Mouse (Mus musculus) forebrain, embryonic 15.5 days (tissue): ENCODE measurements at regions not wholly inside any gene's neighbourhood (a gene's known extent, or its start where the extent isn't known, plus 50 kb on each side); places are given as distances from the start of the nearest gene placed in this dataset.

Experiments
- ATAC-seq: fragments of 200-750 bp; cut with Nextera tagmentation; replicated peaks from 2 replicates; pipeline ENCODE4 v1.8.0; 2017; ENCODE audit warnings: mild to moderate bottlenecking, moderate TSS enrichment, moderate library complexity
- H3K27ac ChIP-seq: fragments of 300-500 bp; sonication (generic); replicated peaks from 2 replicates; pipeline ENCODE4 v1.5.1; 2015; ENCODE audit warnings: mild to moderate bottlenecking, inconsistent platforms
- H3K27me3 ChIP-seq: fragments of 300-500 bp; sonication (generic); 2 replicates; pipeline ENCODE4 v1.6.1; 2015; ENCODE audit warnings: inconsistent platforms
- H3K36me3 ChIP-seq: fragments of 300-500 bp; sonication (generic); 2 replicates; pipeline ENCODE4 v1.6.1; 2015; ENCODE audit warnings: mild to moderate bottlenecking, inconsistent platforms
- H3K4me1 ChIP-seq: fragments of 300-500 bp; sonication (generic); 2 replicates; pipeline ENCODE4 v1.6.1; 2015; ENCODE audit warnings: inconsistent platforms
- H3K4me2 ChIP-seq: fragments of 300-500 bp; sonication (generic); replicated peaks from 2 replicates; pipeline ENCODE4 v1.6.1; 2015; ENCODE audit warnings: mild to moderate bottlenecking, inconsistent platforms
- H3K4me3 ChIP-seq: fragments of 300-500 bp; sonication (generic); 2 replicates; pipeline ENCODE4 v1.5.1; 2015; ENCODE audit warnings: mild to moderate bottlenecking, inconsistent platforms
- H3K9ac ChIP-seq: fragments of 300-500 bp; sonication (generic); replicated peaks from 2 replicates; pipeline ENCODE4 v1.6.1; 2015; ENCODE audit warnings: mild to moderate bottlenecking, inconsistent platforms
- H3K9me3 ChIP-seq: fragments of 300-500 bp; sonication (generic); 2 replicates; pipeline ENCODE4 v1.6.1; 2016; ENCODE audit warnings: inconsistent platforms
- WGBS: fragments of 180-500 bp; shearing (Covaris S2); methylation state at CpG from one replicate; pipeline ENCODE4 v1.1.7; 2015; ENCODE audit warnings: mixed read lengths; 5-methylcytosine and 5-hydroxymethylcytosine counted together

DNA sequence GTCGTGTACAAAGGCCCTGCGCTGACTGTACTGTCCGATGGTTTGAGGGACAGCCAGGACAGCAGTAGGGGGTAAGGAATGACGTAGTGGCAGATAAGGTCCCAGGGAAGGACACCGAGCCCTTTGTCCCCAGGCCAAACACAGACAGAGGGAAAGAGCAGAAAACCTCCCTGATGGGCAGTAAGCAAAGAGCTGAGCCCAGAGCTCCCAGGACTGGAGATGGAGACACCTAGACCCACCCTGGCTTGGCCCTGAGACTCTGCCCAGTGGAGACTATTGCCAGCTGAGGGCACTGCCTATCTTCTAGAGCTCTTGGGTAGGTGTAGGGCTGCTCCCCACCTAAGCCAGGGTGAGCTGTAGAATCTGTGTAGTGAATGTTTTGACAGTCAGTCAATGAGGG is 116.5 kb upstream of the 1600014C23Rik start:
- WGBS = 79% methylated on average over 5 of the region's 5 CpGs
- Histone ChIP-seq H3K9me3 (no peaks in the 10 kb centered on the region), H3K4me1 (no peaks in the 10 kb centered on the region), H3K4me2 (no peak overlapping the region), H3K36me3 (no peaks in the 10 kb centered on the region), H3K4me3 (no peak overlapping the region), H3K27ac (no peak overlapping the region), H3K9ac (no peak overlapping the region), H3K27me3 (no peaks in the 10 kb centered on the region)
- ATAC-seq = no peak

DNA sequence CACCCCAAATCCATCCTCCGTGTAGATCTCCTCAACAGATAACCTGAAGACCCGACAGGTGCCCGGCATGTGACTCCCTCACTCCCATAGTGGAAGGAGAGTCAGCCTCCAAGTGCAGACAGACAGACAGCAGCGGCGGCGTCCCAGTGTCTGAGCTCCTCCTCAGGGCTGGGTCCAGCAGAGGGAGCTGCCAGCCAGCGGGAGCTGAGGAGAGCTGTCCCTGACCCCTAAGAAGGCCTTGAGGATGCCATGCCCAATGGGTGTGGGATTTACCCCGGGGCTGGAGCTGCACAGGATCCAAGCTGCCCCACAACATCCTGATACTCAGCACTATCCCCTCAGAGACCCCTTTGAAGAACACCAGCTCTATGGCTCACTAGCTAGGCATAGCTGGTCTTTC is 115.0 kb upstream of the 1600014C23Rik start:
- Histone ChIP-seq H3K27me3 (no peaks in the 10 kb centered on the region), H3K27ac (no peak overlapping the region), H3K36me3 (no peaks in the 10 kb centered on the region), H3K9ac (no peak overlapping the region), H3K4me2 (no peak overlapping the region), H3K9me3 (no peaks in the 10 kb centered on the region), H3K4me3 (no peak overlapping the region), H3K4me1 (no peaks in the 10 kb centered on the region)
- ATAC-seq = no peak
- WGBS = 35% methylated on average over 8 of the region's 8 CpGs

DNA sequence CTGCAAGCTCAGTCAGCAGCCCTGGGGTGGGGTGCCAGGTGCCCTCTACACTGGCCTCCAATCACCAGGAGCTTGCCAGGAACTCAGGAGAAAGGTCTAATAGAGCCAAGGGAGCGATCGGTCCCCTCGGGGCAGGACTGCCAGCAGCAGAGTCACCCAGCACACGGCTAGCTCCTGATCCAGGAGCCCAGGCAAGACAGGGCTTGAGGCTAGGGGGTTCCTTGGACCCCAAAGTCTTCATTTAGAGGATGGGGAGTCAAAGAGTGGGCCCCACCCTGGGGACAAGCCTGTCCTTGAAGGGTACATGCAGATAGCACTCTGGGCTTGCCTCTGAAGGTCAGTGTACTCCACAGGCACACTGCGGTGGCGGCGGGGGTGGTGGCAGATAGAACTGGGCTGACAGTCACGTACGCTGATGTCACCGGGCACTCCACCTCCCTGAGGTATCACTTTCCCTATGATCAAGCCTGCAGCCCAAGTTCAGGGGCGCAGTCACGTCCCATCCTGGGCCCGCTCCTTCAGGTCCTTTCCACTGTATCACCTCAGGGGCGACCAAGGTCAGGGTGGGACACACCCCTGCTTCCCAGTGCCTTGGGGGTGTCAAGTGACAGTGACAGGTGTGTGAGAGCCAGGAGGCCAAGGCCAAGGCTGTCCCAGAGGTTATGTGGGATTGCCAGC is 114.2 kb upstream of the 1600014C23Rik start:
- Histone ChIP-seq H3K27me3 (no peaks in the 10 kb centered on the region), H3K27ac (no peak overlapping the region), H3K9me3 (no peaks in the 10 kb centered on the region), H3K4me1 (no peaks in the 10 kb centered on the region), H3K4me2 (no peak overlapping the region), H3K9ac (no peak overlapping the region), H3K4me3 (no peak overlapping the region), H3K36me3 (no peaks in the 10 kb centered on the region)
- no peak for ATAC-seq
- 94% methylated on average over 14 of the region's 14 CpGs for WGBS

DNA sequence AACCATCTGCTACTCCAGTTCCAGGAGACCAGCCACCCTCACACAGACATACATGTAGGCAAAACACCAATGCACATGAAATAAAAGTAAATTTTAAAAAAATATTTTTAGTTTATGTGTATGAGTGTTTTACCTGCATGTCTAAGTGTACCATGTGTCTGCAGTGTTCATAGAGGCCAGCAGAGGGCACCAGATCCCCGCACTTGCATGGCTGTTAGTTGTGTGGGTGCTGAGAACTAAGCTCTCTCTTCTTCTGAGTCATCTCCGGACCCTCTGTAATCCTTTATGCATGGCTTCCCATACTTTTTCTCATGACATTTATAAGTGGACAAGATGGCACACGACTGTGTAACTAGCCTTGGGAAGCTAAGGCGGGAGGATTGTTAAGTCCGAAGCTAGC is 112.2 kb upstream of the 1600014C23Rik start:
- no peaks in the 10 kb centered on the region for H3K9me3 ChIP-seq
- no peak overlapping the region for H3K9ac ChIP-seq

DNA sequence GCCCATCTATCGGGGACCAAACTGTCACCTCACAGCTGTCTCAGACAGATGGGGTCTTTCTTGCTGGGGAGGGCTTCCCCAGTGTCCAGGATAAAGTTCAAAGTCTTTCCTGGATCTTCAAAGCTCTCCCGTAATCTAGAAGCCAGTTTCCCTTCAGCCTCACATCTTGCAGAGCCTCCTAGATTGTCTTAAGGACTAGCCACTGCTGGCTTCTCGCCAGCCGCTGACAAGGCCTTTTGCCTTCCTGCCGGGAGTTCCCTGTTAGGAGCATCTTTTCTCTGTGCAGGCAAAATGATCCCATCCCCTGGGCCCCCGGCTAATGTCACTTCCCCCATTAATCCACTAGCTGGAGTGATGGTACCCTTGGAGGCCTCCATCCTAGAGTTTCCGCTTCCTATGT is 103.1 kb upstream of the 1600014C23Rik start:
- Histone ChIP-seq H3K4me3 (no peak overlapping the region), H3K27me3 (no peaks in the 10 kb centered on the region), H3K9me3 (no peaks in the 10 kb centered on the region), H3K9ac (no peak overlapping the region), H3K27ac (no peak overlapping the region), H3K36me3 (no peaks in the 10 kb centered on the region), H3K4me1 (no peaks in the 10 kb centered on the region), H3K4me2 (no peak overlapping the region)
- WGBS = 51% methylated on average over 7 of the region's 7 CpGs
- no peak for ATAC-seq

More for the DNA sequence above, 112.2 kb upstream of the 1600014C23Rik start:
- 96% methylated on average over 5 of the region's 5 CpGs for WGBS
- no peak overlapping the region for H3K4me2 ChIP-seq
- H3K27ac ChIP-seq = no peak overlapping the region
- H3K4me1 ChIP-seq = no peaks in the 10 kb centered on the region
- H3K36me3 ChIP-seq = no peaks in the 10 kb centered on the region
- H3K4me3 ChIP-seq = no peak overlapping the region
- no peak for ATAC-seq
- no peaks in the 10 kb centered on the region for H3K27me3 ChIP-seq

DNA sequence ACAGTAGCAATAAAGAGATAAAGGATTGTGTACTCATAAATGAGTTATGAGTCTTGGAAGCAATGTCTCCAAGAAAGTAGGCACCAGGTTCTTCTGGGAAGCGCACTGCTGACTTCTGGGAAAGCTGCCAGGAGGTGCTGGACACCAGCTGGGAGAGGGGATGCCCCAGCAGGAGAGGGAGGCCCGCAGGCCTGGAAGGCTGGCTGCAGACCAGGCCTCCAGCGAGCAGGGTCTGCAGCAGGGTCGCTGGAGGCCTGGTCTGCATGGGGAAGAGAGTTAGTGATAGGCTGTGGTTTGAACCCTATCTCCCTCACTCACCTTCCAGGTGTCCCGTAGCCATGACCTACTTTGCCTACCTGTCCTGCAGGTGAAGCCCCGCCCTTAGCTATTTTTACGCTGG is 102.6 kb upstream of the 1600014C23Rik start:
- Histone ChIP-seq H3K9me3 (no peaks in the 10 kb centered on the region), H3K4me2 (no peak overlapping the region), H3K36me3 (no peaks in the 10 kb centered on the region), H3K4me3 (no peak overlapping the region), H3K4me1 (no peaks in the 10 kb centered on the region), H3K27ac (no peak overlapping the region), H3K9ac (no peak overlapping the region), H3K27me3 (no peaks in the 10 kb centered on the region)
- no peak for ATAC-seq
- WGBS = 63% methylated on average over 7 of the region's 7 CpGs

DNA sequence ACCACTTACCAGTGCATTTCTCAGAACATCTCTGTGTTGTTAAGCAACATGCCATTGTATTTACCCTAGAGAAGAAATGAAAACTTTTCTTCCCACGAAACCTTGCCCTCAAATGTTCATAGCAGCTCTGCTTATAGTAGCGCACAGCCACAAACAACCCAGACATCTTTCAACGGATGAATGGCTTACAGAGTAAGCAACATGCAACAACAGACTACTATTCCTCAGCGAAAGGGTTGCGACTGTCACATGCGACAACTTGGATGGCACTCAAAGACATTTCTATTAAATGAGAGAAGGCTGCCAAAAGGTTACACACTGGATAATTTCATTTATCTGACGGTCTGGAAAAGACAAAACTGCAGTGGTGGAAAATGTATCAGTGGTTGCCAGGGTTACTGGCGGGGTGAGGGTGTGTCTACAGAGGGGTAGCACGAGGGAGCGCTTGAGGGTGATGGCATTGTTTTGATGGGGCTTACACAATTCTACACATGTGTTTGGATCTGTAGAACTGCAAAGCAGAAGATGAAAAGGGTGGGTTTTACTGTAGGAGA is 101.0 kb upstream of the 1600014C23Rik start:
- Histone ChIP-seq H3K27me3 (no peaks in the 10 kb centered on the region), H3K4me3 (no peak overlapping the region), H3K9me3 (peaks cover 8% of the 10 kb centered on the region; the same call in 1 of the 2 replicates), H3K4me1 (no peaks in the 10 kb centered on the region), H3K27ac (no peak overlapping the region), H3K9ac (no peak overlapping the region), H3K4me2 (no peak overlapping the region), H3K36me3 (no peaks in the 10 kb centered on the region)
- ATAC-seq = no peak
- 45% methylated on average over 10 of the region's 10 CpGs for WGBS

DNA sequence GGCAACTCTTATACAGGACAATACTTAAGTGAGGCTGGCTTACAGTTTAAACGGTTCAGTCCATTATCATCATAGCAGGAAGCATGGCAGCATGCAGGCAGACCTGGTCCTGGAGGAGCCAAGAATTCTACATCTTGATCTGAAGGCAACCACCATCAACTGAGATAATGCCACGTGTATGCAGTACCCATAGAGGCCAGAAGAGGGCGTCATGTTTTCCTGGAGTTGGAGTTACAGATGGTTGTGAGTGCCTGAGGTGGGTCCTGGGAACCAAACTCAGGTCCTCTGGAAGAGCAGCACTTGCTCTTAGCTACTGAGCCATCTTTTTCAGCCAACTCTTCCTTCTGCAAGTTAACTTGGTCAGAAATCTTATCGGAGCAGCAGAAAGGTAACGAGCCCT is 96.7 kb upstream of the 1600014C23Rik start:
- Histone ChIP-seq H3K27ac (no peak overlapping the region), H3K36me3 (no peaks in the 10 kb centered on the region), H3K9ac (no peak overlapping the region), H3K4me2 (no peak overlapping the region), H3K9me3 (peaks cover 8% of the 10 kb centered on the region; the same call in 1 of the 2 replicates), H3K4me3 (no peak overlapping the region), H3K4me1 (peaks cover 5% of the 10 kb centered on the region; the same call in 1 of the 2 replicates), H3K27me3 (no peaks in the 10 kb centered on the region)
- ATAC-seq = no peak
- WGBS = 84% methylated on average over 5 of the region's 5 CpGs

DNA sequence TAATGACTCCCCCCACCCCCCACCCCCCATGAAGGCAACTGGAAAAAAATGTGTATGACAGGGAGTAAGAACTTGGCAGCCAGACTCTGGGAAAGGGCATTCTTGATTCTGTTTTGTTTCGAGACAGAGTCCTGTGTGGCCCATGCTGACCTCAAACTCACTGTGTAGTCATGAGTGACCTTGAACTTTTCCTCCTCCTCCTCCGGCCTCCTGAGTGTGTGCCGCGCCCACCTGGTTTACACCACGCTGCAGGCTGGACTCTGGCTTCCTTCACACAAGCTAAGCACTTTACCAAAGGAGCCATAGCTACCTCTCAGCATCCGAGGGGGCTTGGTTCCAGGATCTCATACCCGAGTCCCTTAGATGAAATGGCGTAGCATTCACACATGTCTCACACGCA is 95.9 kb upstream of the 1600014C23Rik start:
- H3K9ac ChIP-seq = no peak overlapping the region
- no peak overlapping the region for H3K27ac ChIP-seq
- peaks cover 8% of the 10 kb centered on the region; the same call in 1 of the 2 replicates for H3K9me3 ChIP-seq
- no peak overlapping the region for H3K4me2 ChIP-seq
- no peaks in the 10 kb centered on the region for H3K27me3 ChIP-seq
- 92% methylated on average over 9 of the region's 9 CpGs for WGBS
- H3K4me3 ChIP-seq = no peak overlapping the region
- no peak for ATAC-seq
- peaks cover 8% of the 10 kb centered on the region; the same call in 1 of the 2 replicates for H3K4me1 ChIP-seq
- no peaks in the 10 kb centered on the region for H3K36me3 ChIP-seq

DNA sequence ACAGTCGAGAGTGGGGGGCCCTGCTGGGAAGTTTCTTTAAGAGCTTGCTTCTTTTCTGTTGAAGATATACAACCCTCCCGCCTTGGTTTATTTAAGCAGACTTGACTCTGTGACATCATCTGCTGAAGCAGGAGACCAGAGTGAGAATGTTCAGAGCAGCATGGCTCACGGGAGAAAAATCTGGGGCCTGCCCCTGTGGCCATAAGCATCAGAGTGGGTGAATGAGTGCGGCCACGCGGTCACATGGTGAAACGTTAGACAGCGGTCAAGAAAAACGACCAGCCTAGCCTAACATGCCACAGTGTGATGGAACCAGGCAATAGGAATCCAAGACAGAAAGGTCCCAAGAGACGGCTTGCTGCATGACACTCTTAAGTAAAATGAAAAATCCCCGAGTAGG is 95.2 kb upstream of the 1600014C23Rik start:
- peaks cover 8% of the 10 kb centered on the region; the same call in 1 of the 2 replicates for H3K9me3 ChIP-seq
- H3K27ac ChIP-seq = no peak overlapping the region
- H3K4me2 ChIP-seq = no peak overlapping the region
- H3K4me1 ChIP-seq = peaks cover 8% of the 10 kb centered on the region; the same call in 1 of the 2 replicates
- no peak overlapping the region for H3K4me3 ChIP-seq
- no peaks in the 10 kb centered on the region for H3K36me3 ChIP-seq
- no peak overlapping the region for H3K9ac ChIP-seq
- ATAC-seq = no peak
- WGBS = 83% methylated on average over 11 of the region's 11 CpGs
- H3K27me3 ChIP-seq = no peaks in the 10 kb centered on the region

DNA sequence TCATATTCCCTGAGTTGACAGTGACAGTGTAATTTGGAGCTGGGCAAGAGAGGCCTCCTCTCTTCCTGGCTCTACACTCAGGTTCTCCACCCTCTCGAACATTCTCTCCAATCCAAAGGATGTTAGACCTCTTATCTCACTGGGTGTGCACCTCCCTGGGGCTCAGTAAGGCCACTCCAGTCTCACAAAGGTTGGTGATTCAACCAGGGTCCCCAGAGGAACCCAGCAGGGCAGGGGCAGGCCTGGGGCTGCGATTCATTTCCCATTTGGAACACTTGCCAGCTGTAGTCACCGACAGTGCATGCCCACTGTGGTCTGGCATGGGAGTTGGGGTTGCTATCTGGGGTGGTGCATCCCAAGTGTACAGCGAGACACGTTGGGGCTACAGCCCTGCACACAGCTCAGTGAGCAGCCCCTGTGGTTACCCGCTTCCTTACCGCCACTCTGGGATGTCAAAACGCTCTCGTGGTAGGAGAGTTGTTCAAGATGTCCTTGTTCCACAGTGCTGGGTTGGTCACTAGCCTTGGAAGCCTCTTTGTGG is 94.7 kb upstream of the 1600014C23Rik start:
- Histone ChIP-seq H3K4me2 (no peak overlapping the region), H3K9ac (no peak overlapping the region), H3K27me3 (no peaks in the 10 kb centered on the region), H3K4me1 (peaks cover 8% of the 10 kb centered on the region; the same call in 1 of the 2 replicates), H3K36me3 (no peaks in the 10 kb centered on the region), H3K9me3 (peaks cover 8% of the 10 kb centered on the region; the same call in 1 of the 2 replicates), H3K27ac (no peak overlapping the region), H3K4me3 (no peak overlapping the region)
- no peak for ATAC-seq
- 86% methylated on average over 9 of the region's 9 CpGs for WGBS

DNA sequence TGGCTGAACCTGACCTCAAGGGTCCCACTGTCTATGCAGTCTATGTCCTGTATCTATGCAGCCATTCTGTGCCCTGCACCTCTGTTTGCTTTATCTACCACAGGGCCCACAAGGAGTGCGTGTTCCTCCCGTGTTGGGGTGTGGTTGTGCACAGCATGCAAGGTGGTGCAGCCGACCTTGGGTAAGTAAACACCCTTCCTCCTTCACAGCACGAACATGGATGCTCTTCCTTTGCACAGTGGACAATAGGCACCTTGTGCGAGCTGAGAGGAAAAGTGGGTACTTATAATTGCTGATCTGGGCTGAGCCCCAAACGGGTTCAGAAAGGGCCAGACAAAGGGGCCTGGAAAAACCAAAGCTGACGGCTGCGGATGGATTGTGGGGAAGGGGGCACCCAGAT is 91.3 kb upstream of the 1600014C23Rik start:
- Histone ChIP-seq H3K27ac (no peak overlapping the region), H3K27me3 (no peaks in the 10 kb centered on the region), H3K4me3 (no peak overlapping the region), H3K9ac (no peak overlapping the region), H3K4me2 (no peak overlapping the region), H3K4me1 (peaks cover 8% of the 10 kb centered on the region; the same call in 1 of the 2 replicates), H3K9me3 (peaks cover 1% of the 10 kb centered on the region; the same call in 1 of the 2 replicates), H3K36me3 (no peaks in the 10 kb centered on the region)
- WGBS = 23% methylated on average over 8 of the region's 8 CpGs
- no peak for ATAC-seq
